Mouse (Mus musculus): Measurements from ENCODE around the gene Sart3. TPM values are rescaled to one million over a fixed set of nuclear protein-coding genes. Genes with fewer than 3 reads are reported as not detected.

Gene Sart3
- total and polyA plus RNA-seq, 2 experiments from 2014 or later: 26.5 to 51.1 TPM

- H3K9ac ChIP-seq (replicated peaks; ENCODE audit: low read length, poor library complexity, severe bottlenecking): no peak overlapping the region
- no peak overlapping the region for H3K27ac ChIP-seq (ENCODE audit: low read depth, low read length)
- ATAC-seq (ENCODE audit: low FRiP score) (no peak), DNase-seq (ENCODE audit: low spot score) (no peak)
- H3K4me2 ChIP-seq (ENCODE audit: low read depth, low read length, poor library complexity, severe bottlenecking): no peak overlapping the region
- TF ChIP-seq CTCF (IDR thresholded peaks at IDR 0.05): no peak
- H3K4me1 ChIP-seq (ENCODE audit: insufficient read depth, low read length): no peaks in the 10 kb centered on the region
- WGBS: 93% methylated on average over 15 of the region's 15 CpGs
- H3K4me3 ChIP-seq (ENCODE audit: low read depth, low read length): no peak overlapping the region
- no peaks in the 10 kb centered on the region for H3K27me3 ChIP-seq (ENCODE audit: insufficient read depth, low read length)
- peaks cover 34% of the 10 kb centered on the region for H3K36me3 ChIP-seq (ENCODE audit: insufficient read depth, low read length)
- H3K9me3 ChIP-seq (ENCODE audit: low read length): no peaks in the 10 kb centered on the region
Observed at GRCm38 (mm10) chr5:113776128-113776895, 4.0 kb upstream of the Sart3 start.

- Histone ChIP-seq H3K27me3 (ENCODE audit: insufficient read depth, low read length) (no peaks in the 10 kb centered on the region), H3K4me2 (ENCODE audit: low read depth, low read length, poor library complexity, severe bottlenecking) (no peak overlapping the region), H3K4me3 (ENCODE audit: low read depth, low read length) (no peak overlapping the region), H3K9me3 (ENCODE audit: low read length) (no peaks in the 10 kb centered on the region), H3K4me1 (ENCODE audit: insufficient read depth, low read length) (no peaks in the 10 kb centered on the region), H3K9ac (replicated peaks; ENCODE audit: low read length, poor library complexity, severe bottlenecking) (no peak overlapping the region), H3K27ac (ENCODE audit: low read depth, low read length) (no peak overlapping the region), H3K36me3 (ENCODE audit: insufficient read depth, low read length) (peaks cover 34% of the 10 kb centered on the region)
- 89% methylated on average over 10 of the region's 10 CpGs for WGBS
- ATAC-seq (ENCODE audit: low FRiP score) (no peak), DNase-seq (ENCODE audit: low spot score) (no peak)
- TF ChIP-seq CTCF (IDR thresholded peaks at IDR 0.05): no peak
Observed at GRCm38 (mm10) chr5:113775585-113775984, 3.3 kb upstream of the Sart3 start.

- no peaks in the 10 kb centered on the region for H3K9me3 ChIP-seq (ENCODE audit: low read length)
- H3K9ac ChIP-seq (replicated peaks; ENCODE audit: low read length, poor library complexity, severe bottlenecking): no peak overlapping the region
- peak; percentile 83 for DNase-seq (ENCODE audit: low spot score)
- peak; percentile 91 for TF ChIP-seq CTCF (IDR thresholded peaks at IDR 0.05)
- no peak for ATAC-seq (ENCODE audit: low FRiP score)
- H3K36me3 ChIP-seq (ENCODE audit: insufficient read depth, low read length): peaks cover 30% of the 10 kb centered on the region
- peak overlapping the region; percentile 100; the same call in 1 of the 2 replicates for H3K4me3 ChIP-seq (ENCODE audit: low read depth, low read length)
- H3K4me1 ChIP-seq (ENCODE audit: insufficient read depth, low read length): peaks cover 9% of the 10 kb centered on the region; the same call in 1 of the 2 replicates
- H3K27me3 ChIP-seq (ENCODE audit: insufficient read depth, low read length): no peaks in the 10 kb centered on the region
- H3K27ac ChIP-seq (ENCODE audit: low read depth, low read length): no peak overlapping the region
- under 1% methylated on average over 7 of the region's 7 CpGs for WGBS
- H3K4me2 ChIP-seq (ENCODE audit: low read depth, low read length, poor library complexity, severe bottlenecking): peak overlapping the region; percentile 95
Observed at GRCm38 (mm10) chr5:113773664-113774063, 1.4 kb upstream of the Sart3 start.

GRCm38 (mm10) chr5:113772905-113773519 lies 702 bp upstream of the Sart3 start:
- H3K27ac ChIP-seq (ENCODE audit: low read depth, low read length): peak overlapping the region; percentile 99; the same call in 1 of the 2 replicates
- H3K27me3 ChIP-seq (ENCODE audit: insufficient read depth, low read length): no peaks in the 10 kb centered on the region
- peak; percentile 36 for ATAC-seq (ENCODE audit: low FRiP score)
- H3K4me1 ChIP-seq (ENCODE audit: insufficient read depth, low read length): peaks cover 9% of the 10 kb centered on the region; the same call in 1 of the 2 replicates
- no peak for TF ChIP-seq CTCF (IDR thresholded peaks at IDR 0.05)
- peaks cover 24% of the 10 kb centered on the region for H3K36me3 ChIP-seq (ENCODE audit: insufficient read depth, low read length)
- H3K9ac ChIP-seq (replicated peaks; ENCODE audit: low read length, poor library complexity, severe bottlenecking): peak overlapping the region; percentile 67
- DNase-seq (ENCODE audit: low spot score): no peak
- peak overlapping the region; percentile 95 for H3K4me2 ChIP-seq (ENCODE audit: low read depth, low read length, poor library complexity, severe bottlenecking)
- 2% methylated on average over 29 of the region's 38 CpGs for WGBS
- H3K9me3 ChIP-seq (ENCODE audit: low read length): no peaks in the 10 kb centered on the region
- peak overlapping the region; percentile 100 for H3K4me3 ChIP-seq (ENCODE audit: low read depth, low read length)

GRCm38 (mm10) chr5:113771213-113772162 lies 822 bp downstream of the Sart3 start:
- Histone ChIP-seq H3K4me3 (ENCODE audit: low read depth, low read length) (peak overlapping the region; percentile 100), H3K4me1 (ENCODE audit: insufficient read depth, low read length) (peaks cover 9% of the 10 kb centered on the region; the same call in 1 of the 2 replicates), H3K9ac (replicated peaks; ENCODE audit: low read length, poor library complexity, severe bottlenecking) (peak overlapping the region; percentile 95), H3K36me3 (ENCODE audit: insufficient read depth, low read length) (peaks cover 21% of the 10 kb centered on the region), H3K9me3 (ENCODE audit: low read length) (no peaks in the 10 kb centered on the region), H3K27me3 (ENCODE audit: insufficient read depth, low read length) (no peaks in the 10 kb centered on the region), H3K27ac (ENCODE audit: low read depth, low read length) (peak overlapping the region; percentile 99), H3K4me2 (ENCODE audit: low read depth, low read length, poor library complexity, severe bottlenecking) (peak overlapping the region; percentile 95)
- DNase-seq (ENCODE audit: low spot score) (peak; percentile 95), ATAC-seq (ENCODE audit: low FRiP score) (peak; percentile 84)
- TF ChIP-seq CTCF (IDR thresholded peaks at IDR 0.05): no peak
- WGBS: under 1% methylated on average over 79 of the region's 97 CpGs

All from midbrain, postnatal 0 days (tissue).